Mouse (Mus musculus): ENCODE results near the gene Dbn1. TPM values are rescaled to one million over a fixed set of nuclear protein-coding genes. Genes with fewer than 3 reads are reported as not detected.
A peak's percentile ranks its signal among the peaks of the same experiment; 100 is the strongest.

The Dbn1 gene
- polyA plus RNA-seq, 1 experiment from 2014 or later, result 231 TPM

GRCm38 (mm10) chr13:55465830-55466440 is 22.0 kb downstream of the Dbn1 start:
- Histone ChIP-seq H3K4me1 (ENCODE audit: control insufficient read depth, insufficient read depth, low read length) (peaks cover 9% of the 10 kb centered on the region), H3K4me2 (ENCODE audit: low read depth, low read length) (no peak overlapping the region), H3K27me3 (ENCODE audit: control insufficient read depth, insufficient read depth, low read length) (no peaks in the 10 kb centered on the region), H3K9ac (replicated peaks; ENCODE audit: low read length) (peak overlapping the region; percentile 74), H3K36me3 (replicated peaks; ENCODE audit: control insufficient read depth, insufficient read depth, low read depth, low read length) (no peaks in the 10 kb centered on the region), H3K27ac (replicated peaks; ENCODE audit: low read depth, low read length) (no peak overlapping the region), H3K9me3 (replicated peaks; ENCODE audit: control insufficient read depth, low read length) (no peaks in the 10 kb centered on the region), H3K4me3 (ENCODE audit: low read depth, low read length) (no peak overlapping the region)
- ATAC-seq (replicated peaks; ENCODE audit: insufficient number of reproducible peaks, low FRiP score, low TSS enrichment, low read depth), result no peak
- DNase-seq (ENCODE audit: low spot score), result no peak
- 73% methylated on average over 5 of the region's 5 CpGs for WGBS

GRCm38 (mm10) chr13:55465184-55465583 is 22.7 kb downstream of the Dbn1 start:
- Histone ChIP-seq H3K4me2 (ENCODE audit: low read depth, low read length) (peak overlapping the region; percentile 95), H3K4me1 (ENCODE audit: control insufficient read depth, insufficient read depth, low read length) (peaks cover 5% of the 10 kb centered on the region; the same call in 1 of the 2 replicates), H3K4me3 (ENCODE audit: low read depth, low read length) (peak overlapping the region; percentile 69; the same call in 1 of the 2 replicates), H3K9ac (replicated peaks; ENCODE audit: low read length) (peak overlapping the region; percentile 74), H3K27me3 (ENCODE audit: control insufficient read depth, insufficient read depth, low read length) (no peaks in the 10 kb centered on the region), H3K9me3 (replicated peaks; ENCODE audit: control insufficient read depth, low read length) (no peaks in the 10 kb centered on the region), H3K36me3 (replicated peaks; ENCODE audit: control insufficient read depth, insufficient read depth, low read depth, low read length) (no peaks in the 10 kb centered on the region), H3K27ac (replicated peaks; ENCODE audit: low read depth, low read length) (0 out of 2 replicates have a peak overlapping the region, but pooled peaks have one; percentile 91)
- DNase-seq (ENCODE audit: low spot score) (no peak), ATAC-seq (replicated peaks; ENCODE audit: insufficient number of reproducible peaks, low FRiP score, low TSS enrichment, low read depth) (peak; percentile 24; the same call in 1 of the 2 replicates)
- WGBS, result 15% methylated on average over 3 of the region's 3 CpGs

- H3K27me3 ChIP-seq (ENCODE audit: control insufficient read depth, insufficient read depth, low read length), result no peaks in the 10 kb centered on the region
- DNase-seq (ENCODE audit: low spot score) (peak; percentile 81), ATAC-seq (replicated peaks; ENCODE audit: insufficient number of reproducible peaks, low FRiP score, low TSS enrichment, low read depth) (peak; percentile 68)
- H3K4me3 ChIP-seq (ENCODE audit: low read depth, low read length), result peak within 1 kb of the TSS; percentile 69
- H3K27ac ChIP-seq (replicated peaks; ENCODE audit: low read depth, low read length), result peak within 1 kb of the TSS; percentile 91
- no peaks in the 10 kb centered on the region for H3K9me3 ChIP-seq (replicated peaks; ENCODE audit: control insufficient read depth, low read length)
- H3K9ac ChIP-seq (replicated peaks; ENCODE audit: low read length), result peak within 1 kb of the TSS; percentile 74
- under 1% methylated on average over 68 of the region's 84 CpGs for WGBS
- H3K4me1 ChIP-seq (ENCODE audit: control insufficient read depth, insufficient read depth, low read length), result peaks cover 5% of the 10 kb centered on the region; the same call in 1 of the 2 replicates
- H3K36me3 ChIP-seq (replicated peaks; ENCODE audit: control insufficient read depth, insufficient read depth, low read depth, low read length), result peaks cover 4% of the 10 kb centered on the region
- H3K4me2 ChIP-seq (ENCODE audit: low read depth, low read length), result peak within 1 kb of the TSS; percentile 95
Measured at GRCm38 (mm10) chr13:55464027-55464884, 23.7 kb downstream of the Dbn1 start, which contains the start of gene Prr7. TSS of gene Prr7 (plus strand) at chr13:55464267.

GRCm38 (mm10) chr13:55463399-55464026 is 24.4 kb downstream of the Dbn1 start:
- ATAC-seq (replicated peaks; ENCODE audit: insufficient number of reproducible peaks, low FRiP score, low TSS enrichment, low read depth) (no peak), DNase-seq (ENCODE audit: low spot score) (no peak)
- Histone ChIP-seq H3K4me2 (ENCODE audit: low read depth, low read length) (peak overlapping the region; percentile 95), H3K27ac (replicated peaks; ENCODE audit: low read depth, low read length) (no peak overlapping the region), H3K36me3 (replicated peaks; ENCODE audit: control insufficient read depth, insufficient read depth, low read depth, low read length) (peaks cover 10% of the 10 kb centered on the region), H3K9ac (replicated peaks; ENCODE audit: low read length) (peak overlapping the region; percentile 74), H3K4me1 (ENCODE audit: control insufficient read depth, insufficient read depth, low read length) (peaks cover 5% of the 10 kb centered on the region; the same call in 1 of the 2 replicates), H3K9me3 (replicated peaks; ENCODE audit: control insufficient read depth, low read length) (no peaks in the 10 kb centered on the region), H3K27me3 (ENCODE audit: control insufficient read depth, insufficient read depth, low read length) (no peaks in the 10 kb centered on the region), H3K4me3 (ENCODE audit: low read depth, low read length) (peak overlapping the region; percentile 69)
- WGBS, result 9% methylated on average over 14 of the region's 14 CpGs

- peaks cover 5% of the 10 kb centered on the region; the same call in 1 of the 2 replicates for H3K4me1 ChIP-seq (ENCODE audit: control insufficient read depth, insufficient read depth, low read length)
- ATAC-seq (replicated peaks; ENCODE audit: insufficient number of reproducible peaks, low FRiP score, low TSS enrichment, low read depth) (no peak), DNase-seq (ENCODE audit: low spot score) (no peak)
- H3K4me2 ChIP-seq (ENCODE audit: low read depth, low read length), result no peak overlapping the region
- no peaks in the 10 kb centered on the region for H3K27me3 ChIP-seq (ENCODE audit: control insufficient read depth, insufficient read depth, low read length)
- no peaks in the 10 kb centered on the region for H3K9me3 ChIP-seq (replicated peaks; ENCODE audit: control insufficient read depth, low read length)
- no peak overlapping the region for H3K4me3 ChIP-seq (ENCODE audit: low read depth, low read length)
- no peak overlapping the region for H3K27ac ChIP-seq (replicated peaks; ENCODE audit: low read depth, low read length)
- 39% methylated on average over 2 of the region's 2 CpGs for WGBS
- H3K36me3 ChIP-seq (replicated peaks; ENCODE audit: control insufficient read depth, insufficient read depth, low read depth, low read length), result peaks cover 10% of the 10 kb centered on the region
- no peak overlapping the region for H3K9ac ChIP-seq (replicated peaks; ENCODE audit: low read length)
Measured at GRCm38 (mm10) chr13:55462965-55463364, 24.9 kb downstream of the Dbn1 start.

- Histone ChIP-seq H3K36me3 (replicated peaks; ENCODE audit: control insufficient read depth, insufficient read depth, low read depth, low read length) (peaks cover 16% of the 10 kb centered on the region), H3K27ac (replicated peaks; ENCODE audit: low read depth, low read length) (no peak overlapping the region), H3K27me3 (ENCODE audit: control insufficient read depth, insufficient read depth, low read length) (no peaks in the 10 kb centered on the region), H3K4me2 (ENCODE audit: low read depth, low read length) (no peak overlapping the region), H3K4me1 (ENCODE audit: control insufficient read depth, insufficient read depth, low read length) (peaks cover 1% of the 10 kb centered on the region; the same call in 1 of the 2 replicates), H3K4me3 (ENCODE audit: low read depth, low read length) (no peak overlapping the region), H3K9ac (replicated peaks; ENCODE audit: low read length) (no peak overlapping the region), H3K9me3 (replicated peaks; ENCODE audit: control insufficient read depth, low read length) (no peaks in the 10 kb centered on the region)
- ATAC-seq (replicated peaks; ENCODE audit: insufficient number of reproducible peaks, low FRiP score, low TSS enrichment, low read depth), result no peak
- DNase-seq (ENCODE audit: low spot score), result no peak
- 95% methylated on average over 16 of the region's 16 CpGs for WGBS
Measured at GRCm38 (mm10) chr13:55451785-55452549, 35.9 kb downstream of the Dbn1 start.

GRCm38 (mm10) chr13:55451296-55451695 is 36.6 kb downstream of the Dbn1 start:
- Histone ChIP-seq H3K9me3 (replicated peaks; ENCODE audit: control insufficient read depth, low read length) (no peaks in the 10 kb centered on the region), H3K4me1 (ENCODE audit: control insufficient read depth, insufficient read depth, low read length) (peaks cover 8% of the 10 kb centered on the region), H3K36me3 (replicated peaks; ENCODE audit: control insufficient read depth, insufficient read depth, low read depth, low read length) (peaks cover 15% of the 10 kb centered on the region), H3K27me3 (ENCODE audit: control insufficient read depth, insufficient read depth, low read length) (no peaks in the 10 kb centered on the region), H3K9ac (replicated peaks; ENCODE audit: low read length) (no peak overlapping the region), H3K27ac (replicated peaks; ENCODE audit: low read depth, low read length) (no peak overlapping the region), H3K4me3 (ENCODE audit: low read depth, low read length) (no peak overlapping the region), H3K4me2 (ENCODE audit: low read depth, low read length) (no peak overlapping the region)
- no peak for DNase-seq (ENCODE audit: low spot score)
- ATAC-seq (replicated peaks; ENCODE audit: insufficient number of reproducible peaks, low FRiP score, low TSS enrichment, low read depth), result no peak
- 88% methylated on average over 10 of the region's 10 CpGs for WGBS

All from embryonic facial prominence, embryonic 11.5 days (tissue).